Mouse (Mus musculus) spleen, adult 2 months (tissue): ENCODE results near the gene Uroc1. TPM values are rescaled to one million over a fixed set of nuclear protein-coding genes. Genes with fewer than 3 reads are reported as not detected.

Experiments used
- DNase-seq, 2 experiments: peaks; one replicate each; pipeline versions ENCODE4 v3.0.0 to v3.0.0-alpha.2; 2012 to 2021; ENCODE audit warnings: low spot score in 2 of 2, low read depth in 1 of 2
- H3K27ac ChIP-seq: fragments of 200-500 bp; 2 replicates; pipeline ENCODE4 v1.5.1; 2012; ENCODE audit warnings: low read length, inconsistent platforms; ENCODE audit not compliant: insufficient read depth
- H3K27me3 ChIP-seq: fragments of 200-500 bp; 2 replicates; pipeline ENCODE4 v1.6.1; 2012; ENCODE audit warnings: mild to moderate bottlenecking, moderate library complexity, low read length, inconsistent platforms; ENCODE audit not compliant: control insufficient read depth, insufficient read depth
- H3K36me3 ChIP-seq: fragments of 200-500 bp; 2 replicates; pipeline ENCODE4 v1.6.1; 2012; ENCODE audit warnings: mild to moderate bottlenecking, low read length, inconsistent platforms; ENCODE audit not compliant: control insufficient read depth, insufficient read depth
- H3K4me1 ChIP-seq: fragments of 200-500 bp; 2 replicates; pipeline ENCODE4 v1.6.1; 2011; ENCODE audit warnings: inconsistent platforms; ENCODE audit not compliant: control insufficient read depth, insufficient read depth, insufficient read length
- H3K4me3 ChIP-seq: fragments of 200-500 bp; 2 replicates; pipeline ENCODE4 v1.5.1; 2011; ENCODE audit warnings: mild to moderate bottlenecking, inconsistent platforms; ENCODE audit not compliant: insufficient read depth, insufficient read length; ENCODE audit errors: extremely low read depth
- CTCF ChIP-seq: fragments of 200-500 bp; IDR thresholded peaks from 2 replicates; pipeline ENCODE4 v1.5.1; 2011; ENCODE audit warnings: mild to moderate bottlenecking, inconsistent platforms; ENCODE audit not compliant: insufficient read depth, insufficient read length, insufficient replicate concordance; ENCODE audit errors: extremely low read depth
- POLR2A ChIP-seq: fragments of 200-500 bp; IDR thresholded peaks from 2 replicates; pipeline ENCODE4 v1.6.1; 2011; ENCODE audit warnings: low read depth, low read length, inconsistent platforms
- WGBS: fragments of 180-500 bp; shearing (Covaris S2); methylation state at CpG from one replicate; pipeline ENCODE4 v1.1.7; 2018; 5-methylcytosine and 5-hydroxymethylcytosine counted together
- polyA plus RNA-seq: library from polyadenylated mRNA; depleted of rRNA; stranded (reverse); fragments of >200 nt; gene quantifications from 2 replicates; pipeline ENCODE4 v1.2.3, GENCODE M21; 2012

Gene Uroc1
- polyA plus RNA-seq, 1 experiment, result 0.02 TPM

DNA sequence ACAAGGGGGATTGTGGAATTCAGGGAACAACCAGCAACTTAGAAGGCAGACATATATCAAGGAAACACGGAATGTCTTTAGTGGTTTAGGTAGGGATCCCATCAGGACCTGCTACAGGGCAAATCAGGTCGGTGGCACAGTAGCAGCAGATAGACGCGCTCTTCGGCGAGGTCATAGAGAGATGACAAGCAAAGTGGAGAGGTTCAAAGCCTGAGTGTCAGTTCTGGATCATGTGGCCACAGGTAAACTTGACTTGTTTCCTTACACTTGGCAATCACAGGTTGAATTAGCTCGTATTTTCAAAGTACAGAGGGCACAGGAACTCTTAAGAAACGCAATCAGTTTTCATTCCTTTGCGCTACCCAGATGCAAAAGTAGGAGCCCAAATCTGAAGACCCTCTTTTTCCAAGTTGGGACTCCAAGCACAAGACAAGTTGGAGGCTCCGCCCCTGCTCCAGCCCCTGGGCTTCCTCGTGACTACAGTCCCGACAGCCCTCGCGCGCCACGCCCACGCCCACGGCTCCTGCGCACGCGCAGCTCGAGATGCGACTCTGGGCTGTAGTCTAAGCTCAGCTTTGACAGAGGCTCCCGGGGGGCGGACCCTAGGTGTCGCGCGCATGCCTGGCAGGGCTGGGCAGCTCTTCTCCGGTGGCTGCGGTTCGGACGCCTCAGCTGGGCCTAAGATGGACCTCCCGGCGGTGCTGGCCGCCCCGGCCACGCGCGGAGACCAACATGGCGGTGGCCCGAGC is 36.1 kb downstream of the Uroc1 start, which contains the start of gene Zxdc:
TSS of gene Zxdc (plus strand) at position 517 of the 749 bp plus-strand sequence.
- peak; percentile 86 to 98 for DNase-seq
- Histone ChIP-seq H3K36me3 (peaks cover 8% of the 10 kb centered on the region), H3K27ac (peak within 1 kb of the TSS; percentile 66; the same call in 1 of the 2 replicates), H3K27me3 (no peaks in the 10 kb centered on the region), H3K4me3 (peak within 1 kb of the TSS; percentile 74), H3K4me1 (peaks cover 10% of the 10 kb centered on the region; the same call in 1 of the 2 replicates)
- TF ChIP-seq POLR2A (peak; percentile 53), CTCF (no peak)
- WGBS, result 8% methylated on average over 41 of the region's 41 CpGs

DNA sequence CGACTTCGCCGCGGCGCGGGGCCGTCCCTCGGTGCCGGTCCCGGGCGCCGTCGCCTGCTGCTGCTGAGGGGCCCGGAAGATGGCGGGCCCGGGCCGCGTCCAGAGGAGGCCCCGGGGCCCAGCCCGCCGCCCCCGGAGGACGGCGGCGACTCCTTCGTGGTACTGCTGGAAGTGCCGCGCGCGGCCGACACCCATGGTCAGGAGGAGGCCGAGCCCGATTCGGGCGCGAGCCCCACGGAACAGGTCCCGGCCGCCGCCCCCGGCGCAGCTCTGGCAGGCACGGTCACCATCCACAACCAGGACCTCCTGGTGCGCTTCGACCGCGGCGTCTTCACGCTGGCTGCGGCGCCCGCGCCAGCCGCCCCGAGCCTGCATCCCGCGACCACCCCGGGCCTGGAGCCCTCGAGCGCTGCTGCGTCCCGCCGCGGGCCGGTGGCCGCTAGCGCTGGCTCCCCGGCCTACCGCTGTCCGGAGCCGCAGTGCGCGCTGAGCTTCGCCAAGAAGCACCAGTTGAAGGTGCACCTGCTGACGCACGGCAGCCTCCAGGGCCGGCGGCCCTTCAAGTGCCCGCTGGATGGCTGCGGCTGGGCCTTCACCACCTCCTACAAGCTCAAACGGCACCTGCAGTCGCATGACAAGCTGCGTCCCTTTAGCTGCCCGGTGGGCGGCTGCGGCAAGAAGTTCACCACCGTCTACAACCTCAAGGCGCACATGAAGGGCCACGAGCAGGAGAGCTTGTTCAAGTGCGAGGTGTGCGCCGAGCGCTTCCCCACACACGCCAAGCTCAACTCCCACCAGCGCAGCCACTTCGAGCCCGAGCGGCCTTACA is 36.9 kb downstream of the Uroc1 start:
- WGBS, result under 1% methylated on average over 96 of the region's 98 CpGs
- H3K4me3 ChIP-seq, result peak overlapping the region; percentile 74
- H3K27ac ChIP-seq, result peak overlapping the region; percentile 66; the same call in 1 of the 2 replicates
- peak; percentile 8 to 18 for DNase-seq
- TF ChIP-seq POLR2A, result no peak
- TF ChIP-seq CTCF, result no peak
- H3K4me1 ChIP-seq, result peaks cover 10% of the 10 kb centered on the region; the same call in 1 of the 2 replicates
- no peaks in the 10 kb centered on the region for H3K27me3 ChIP-seq
- H3K36me3 ChIP-seq, result peaks cover 14% of the 10 kb centered on the region

DNA sequence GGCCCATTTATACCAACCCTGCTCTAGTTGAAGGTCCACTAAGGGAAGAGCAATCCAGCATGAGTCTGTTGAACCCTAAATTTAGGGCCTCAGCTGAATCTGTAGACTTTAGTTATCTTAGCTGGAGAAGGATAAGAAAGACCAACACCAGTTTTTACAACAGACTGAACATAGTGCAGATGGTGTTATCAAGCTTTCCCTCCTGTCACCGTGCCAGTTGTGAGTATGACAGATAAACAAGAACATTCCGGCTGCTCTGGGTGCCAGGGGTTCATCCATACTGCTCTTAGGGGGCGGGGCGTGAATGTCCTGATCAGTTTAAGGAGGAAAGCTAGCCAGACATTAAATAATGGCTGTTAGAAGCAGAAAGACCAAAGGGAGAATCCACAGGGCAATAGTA is 41.6 kb downstream of the Uroc1 start:
- no peak for DNase-seq
- Histone ChIP-seq H3K27ac (no peak overlapping the region), H3K36me3 (peaks cover 37% of the 10 kb centered on the region), H3K4me3 (no peak overlapping the region), H3K4me1 (peaks cover 8% of the 10 kb centered on the region; the same call in 1 of the 2 replicates), H3K27me3 (no peaks in the 10 kb centered on the region)
- WGBS, result 84% methylated on average over 4 of the region's 4 CpGs
- no peak for TF ChIP-seq CTCF
- no peak for TF ChIP-seq POLR2A

DNA sequence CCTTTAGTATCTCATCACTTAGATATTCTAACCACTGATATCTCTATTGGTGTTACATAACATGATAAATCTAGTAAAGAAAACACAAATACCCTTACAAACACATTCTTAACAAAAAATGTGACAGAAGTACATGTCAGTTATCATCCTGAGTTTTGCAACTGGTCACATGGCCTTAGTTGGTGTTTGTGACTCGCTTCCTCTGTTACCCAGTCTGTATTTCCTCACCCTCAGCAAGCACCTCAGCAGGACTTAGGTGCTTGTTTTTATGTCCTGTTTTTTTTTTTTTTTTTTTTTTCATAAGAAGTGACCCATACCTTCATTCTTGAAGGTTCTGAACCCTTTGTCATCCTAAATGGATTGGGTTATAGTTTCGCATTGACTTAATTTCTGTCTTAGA is 44.6 kb downstream of the Uroc1 start:
- whole genome bisulfite sequencing, result 91% methylated on average over 2 of the region's 2 CpGs
- Histone ChIP-seq H3K4me1 (no peaks in the 10 kb centered on the region), H3K27ac (no peak overlapping the region), H3K27me3 (no peaks in the 10 kb centered on the region), H3K4me3 (no peak overlapping the region), H3K36me3 (peaks cover 52% of the 10 kb centered on the region)
- no peak for TF ChIP-seq POLR2A
- TF ChIP-seq CTCF, result no peak
- no peak for DNase-seq

DNA sequence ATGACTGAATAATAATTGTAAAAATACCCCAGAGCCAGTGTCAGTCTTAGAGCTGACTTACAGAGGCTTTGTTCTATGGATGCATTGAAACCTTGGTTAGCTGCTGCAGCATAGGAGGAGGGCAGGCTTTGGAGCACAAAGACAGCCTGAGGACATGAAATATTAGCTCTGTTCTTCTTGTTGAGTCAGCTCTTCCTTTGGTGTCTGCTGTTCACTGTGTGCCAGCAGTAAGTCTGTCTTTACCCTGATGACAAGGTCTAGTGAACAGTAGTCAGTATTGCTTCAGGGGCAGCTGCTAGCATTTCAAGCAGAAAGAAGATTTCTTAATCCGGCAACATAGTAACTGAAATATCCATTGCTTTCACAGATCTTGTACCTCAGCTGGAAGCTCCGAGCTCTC is 48.4 kb downstream of the Uroc1 start:
- Histone ChIP-seq H3K36me3 (peaks cover 43% of the 10 kb centered on the region), H3K4me3 (no peak overlapping the region), H3K27me3 (no peaks in the 10 kb centered on the region), H3K27ac (no peak overlapping the region), H3K4me1 (no peaks in the 10 kb centered on the region)
- no peak for DNase-seq
- 89% methylated on average over 2 of the region's 2 CpGs for WGBS
- TF ChIP-seq CTCF (no peak), POLR2A (no peak)

DNA sequence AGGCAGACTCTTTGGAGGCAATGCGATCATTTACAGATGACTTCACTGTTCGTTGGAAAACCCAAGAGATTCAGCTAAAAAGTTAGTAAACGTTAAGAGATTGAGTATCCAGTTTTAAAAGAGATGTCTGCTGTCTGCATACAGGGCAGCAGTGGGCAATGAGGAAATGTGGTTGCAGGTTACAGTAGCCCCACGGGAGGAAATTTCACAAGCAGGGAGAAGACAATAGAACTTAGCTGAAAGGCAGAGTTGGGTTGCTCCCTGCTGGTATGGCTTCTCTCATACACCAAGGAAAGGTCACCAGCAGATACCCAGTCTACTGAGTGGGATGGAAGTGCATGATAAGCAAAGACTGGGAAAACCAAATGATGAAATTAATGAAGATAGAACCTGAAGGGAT is 57.5 kb downstream of the Uroc1 start:
- DNase-seq, result no peak
- no peak overlapping the region for H3K4me3 ChIP-seq
- no peak overlapping the region for H3K27ac ChIP-seq
- no peaks in the 10 kb centered on the region for H3K27me3 ChIP-seq
- no peak for TF ChIP-seq CTCF
- TF ChIP-seq POLR2A, result no peak
- H3K36me3 ChIP-seq, result peaks cover 14% of the 10 kb centered on the region; the same call in 1 of the 2 replicates
- 78% methylated on average over 4 of the region's 4 CpGs for WGBS
- H3K4me1 ChIP-seq, result no peaks in the 10 kb centered on the region
